Mouse (Mus musculus): ENCODE measurements at regions not wholly inside any gene's neighbourhood (a gene's known extent, or its start where the extent isn't known, plus 50 kb on each side); places are given as distances from the start of the nearest gene placed in this dataset.
"Not testable (repeated sequence)": the region's sequence is repeated elsewhere in the genome, so short reads cannot be mapped to it uniquely, and the experiment has no call there.

DNA sequence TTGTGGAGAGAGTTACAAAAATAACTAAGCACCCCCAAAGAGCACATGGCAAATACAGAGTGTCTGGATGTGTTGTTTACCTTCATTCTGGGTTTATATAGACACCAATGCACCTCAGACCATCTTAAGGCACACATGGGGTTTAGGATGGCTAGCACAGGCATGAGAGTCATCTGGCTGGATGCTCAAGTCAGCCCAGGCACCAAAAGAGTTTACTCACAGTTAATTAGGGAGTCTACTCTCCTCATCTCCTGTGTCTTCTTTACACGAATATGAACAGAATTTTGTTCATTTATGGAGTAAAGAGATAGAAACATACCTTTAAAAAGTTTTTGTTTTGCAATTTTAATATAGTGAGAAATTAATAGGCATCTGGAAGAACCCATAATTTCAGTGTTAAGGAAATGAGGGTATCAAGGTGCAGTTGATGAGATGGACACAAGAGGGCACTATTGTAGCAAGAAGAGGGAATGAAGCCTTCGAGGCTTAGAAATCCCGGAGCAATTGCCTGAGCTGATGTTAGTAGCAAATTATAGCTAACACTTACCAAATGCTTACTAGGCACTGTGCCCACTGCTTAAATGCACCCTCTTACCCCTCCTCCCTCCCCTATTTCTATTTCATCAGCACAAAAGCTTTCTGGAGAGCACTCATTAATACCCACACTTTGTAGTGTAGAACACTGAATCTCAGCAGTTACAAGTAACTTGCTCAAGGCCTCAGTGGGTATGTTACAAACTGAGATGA is 174.6 kb downstream of the Eepd1 start:
- DNase-seq (ENCODE audit: low spot score in 2 of 2): peak in 1 of 2 experiments; percentile 13

GRCm38 (mm10) chr9:25656534-25656933 is 175.2 kb downstream of the Eepd1 start:
- no peak for DNase-seq (ENCODE audit: low spot score in 2 of 2)

DNA sequence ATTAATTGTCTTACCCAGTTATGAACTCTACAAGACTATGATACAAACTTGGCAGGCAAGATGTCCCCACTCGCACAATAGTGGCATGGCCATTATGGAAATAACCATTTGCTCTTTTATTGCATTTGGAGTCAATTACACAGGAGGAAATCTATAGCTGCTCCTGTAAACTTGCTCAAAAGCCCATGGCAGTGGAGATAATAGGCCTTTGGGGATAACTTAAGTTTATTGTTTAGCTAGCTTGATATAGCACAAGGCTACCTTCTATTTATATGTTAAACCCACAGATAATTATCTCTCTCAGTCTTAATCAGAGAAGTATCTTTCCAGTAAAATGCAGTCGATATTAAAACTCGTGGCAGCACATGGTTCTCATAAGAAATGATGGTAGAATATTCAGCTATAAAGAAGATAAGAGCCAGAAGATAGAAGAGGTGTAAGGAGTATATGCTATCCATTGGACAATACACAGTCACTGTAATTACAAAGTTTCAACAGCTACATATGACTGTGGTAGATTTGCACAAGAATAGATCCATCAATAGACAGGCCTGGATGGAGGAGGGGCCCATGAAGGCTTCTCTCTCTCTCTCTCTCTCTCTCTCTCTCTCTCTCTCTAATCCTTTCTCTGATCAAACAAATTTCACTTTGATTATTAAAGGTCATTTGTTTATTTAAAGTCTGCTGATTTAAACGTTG is 202.4 kb downstream of the Eepd1 start:
- no peak for DNase-seq (ENCODE audit: low spot score in 2 of 2)

GRCm38 (mm10) chr9:25693632-25694031 is 212.3 kb downstream of the Eepd1 start:
- DNase-seq (ENCODE audit: low spot score in 2 of 2): no peak

- DNase-seq (ENCODE audit: low spot score in 2 of 2): no peak
Observed at GRCm38 (mm10) chr9:25695018-25695417, 213.7 kb downstream of the Eepd1 start.

DNA sequence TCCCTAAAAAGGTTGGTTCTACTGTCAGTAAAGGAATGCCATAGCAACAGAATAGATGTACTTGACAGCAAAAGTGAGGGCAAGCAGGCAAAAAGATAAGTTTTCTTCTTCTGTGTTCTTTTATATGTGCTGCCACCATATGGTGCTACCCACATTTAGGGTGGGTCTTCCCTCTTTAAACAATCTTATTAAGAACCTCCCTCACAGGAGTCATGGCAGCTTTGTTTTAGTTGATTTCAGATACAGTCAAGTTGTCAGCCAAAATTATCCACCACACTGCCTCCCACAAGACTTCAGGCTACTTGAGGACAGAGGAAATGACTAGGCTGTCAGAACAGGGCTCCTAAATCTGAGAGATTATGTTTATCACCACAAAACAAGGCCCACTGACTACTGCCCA is 232.3 kb downstream of the Eepd1 start:
- DNase-seq (ENCODE audit: low spot score in 2 of 2): no peak

DNA sequence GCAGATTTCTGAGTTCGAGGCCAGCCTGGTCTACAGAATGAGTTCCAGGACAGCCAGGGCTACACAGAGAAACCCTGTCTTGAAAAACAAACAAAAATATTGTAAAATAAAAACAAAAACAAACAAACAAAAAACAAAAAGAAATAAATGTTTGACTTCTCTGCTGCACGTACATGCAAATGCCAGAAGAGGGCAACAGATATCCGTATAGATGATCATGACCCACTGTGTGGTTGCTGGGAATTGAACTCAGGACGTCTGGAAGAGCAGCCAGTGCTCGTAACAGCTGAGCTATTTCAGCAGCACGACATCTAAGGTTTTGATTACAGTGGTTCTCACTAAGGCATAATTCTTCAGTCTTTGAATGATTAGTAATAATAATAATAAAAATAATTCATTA is 262.8 kb downstream of the Eepd1 start:
- no peak for DNase-seq (ENCODE audit: low spot score in 2 of 2)

DNA sequence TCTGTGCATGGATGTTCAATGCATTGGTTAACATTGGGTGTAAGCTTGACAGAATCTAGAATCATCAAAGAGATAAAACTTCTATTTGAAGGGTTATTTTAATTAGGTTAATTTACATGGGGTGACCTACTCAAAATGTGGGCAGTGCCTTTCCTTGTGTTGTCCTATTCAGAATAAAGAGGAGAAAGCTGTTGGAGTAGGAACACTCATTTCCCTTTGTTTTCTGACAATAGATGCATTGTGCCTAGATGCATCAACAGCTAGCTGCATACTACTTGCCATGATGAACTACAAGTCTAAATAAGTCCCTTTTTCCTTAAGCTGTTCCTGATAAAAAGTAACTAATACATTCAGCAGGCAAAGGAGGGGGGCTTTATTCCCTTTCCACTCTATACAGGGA is 269.8 kb downstream of the Eepd1 start:
- DNase-seq (ENCODE audit: low spot score in 2 of 2): no peak

GRCm38 (mm10) chr9:25773899-25774298 is 292.6 kb downstream of the Eepd1 start:
- DNase-seq (ENCODE audit: low spot score in 2 of 2): no peak

- DNase-seq (ENCODE audit: low spot score in 2 of 2): no peak
Observed at GRCm38 (mm10) chr9:25782631-25783030, 301.3 kb downstream of the Eepd1 start.

- no peak for DNase-seq (ENCODE audit: low spot score in 2 of 2)
Observed at GRCm38 (mm10) chr9:25795142-25795910, 314.0 kb downstream of the Eepd1 start.

- DNase-seq (ENCODE audit: low spot score in 2 of 2): no peak
Observed at GRCm38 (mm10) chr9:25809562-25809961, 328.2 kb downstream of the Eepd1 start.

DNA sequence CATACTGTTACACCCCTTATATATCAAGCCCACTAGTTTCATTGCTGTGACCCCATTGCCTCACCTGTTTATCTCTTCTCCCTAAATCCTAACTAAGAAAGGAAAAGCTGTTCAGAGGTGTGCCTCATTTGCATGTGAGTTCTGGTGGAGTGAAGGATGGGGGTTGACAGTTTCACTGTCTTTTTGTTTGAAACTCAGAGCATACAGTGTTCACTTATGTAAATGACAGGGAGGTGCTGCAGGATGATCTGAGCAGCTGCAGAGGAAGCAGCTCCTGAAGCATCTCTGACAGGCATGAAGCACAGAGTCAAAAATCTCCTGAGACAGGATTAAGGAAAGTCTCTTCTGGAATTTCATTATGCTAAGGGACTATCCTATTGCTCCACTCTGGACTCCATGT is 351.9 kb downstream of the Eepd1 start:
- DNase-seq (ENCODE audit: low spot score in 2 of 2): no peak

DNA sequence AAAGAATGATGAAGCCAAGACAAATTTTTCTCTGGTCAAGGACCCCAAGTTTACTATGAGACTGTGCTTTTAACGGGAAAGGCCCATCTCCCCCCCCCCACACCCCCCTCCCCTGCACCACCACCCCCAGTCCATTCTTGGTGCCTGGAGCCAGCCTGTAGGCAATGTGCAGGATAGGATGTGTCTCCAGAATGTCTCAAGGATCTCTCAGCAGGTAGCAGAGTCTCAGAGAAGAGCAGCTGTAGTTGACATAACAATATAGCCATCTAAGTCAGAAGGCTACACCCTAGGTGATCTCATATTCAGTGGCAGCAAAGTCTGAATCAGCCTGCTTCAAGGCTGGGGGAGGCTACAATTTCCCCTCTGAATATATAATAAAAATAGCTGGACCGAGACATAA is 368.6 kb downstream of the Eepd1 start:
- DNase-seq (ENCODE audit: low spot score in 2 of 2): not testable (repeated sequence)

- not testable (repeated sequence) for DNase-seq (ENCODE audit: low spot score in 2 of 2)
Observed at GRCm38 (mm10) chr9:25850608-25851007, 369.3 kb downstream of the Eepd1 start.

GRCm38 (mm10) chr9:25854545-25854944 is 373.2 kb downstream of the Eepd1 start:
- DNase-seq (ENCODE audit: low spot score in 2 of 2): no peak

- no peak for DNase-seq (ENCODE audit: low spot score in 2 of 2)
Observed at GRCm38 (mm10) chr9:25870260-25870659, 388.9 kb downstream of the Eepd1 start.

GRCm38 (mm10) chr9:25896333-25896905 is 415.1 kb downstream of the Eepd1 start:
- DNase-seq (ENCODE audit: low spot score in 2 of 2): no peak
